Mouse (Mus musculus) spleen, postnatal 14 days (tissue): ENCODE measurements around the gene Nemp2.

ENCODE experiments used
- DNase-seq, 2 experiments: peaks; one replicate each; pipeline ENCODE4 v3.0.0; 2021 to 2022; ENCODE audit warnings: low spot score in 2 of 2

Gene Nemp2

GRCm38 (mm10) chr1:52630248-52630936 is at the start of gene Nemp2:
Nemp2 (plus strand) TSS chr1:52630703.
- peak; percentile 89 to 92 for DNase-seq

GRCm38 (mm10) chr1:52581744-52582143 is 48.8 kb upstream of the Nemp2 start:
- no peak for DNase-seq

- no peak for DNase-seq
These were observed 47.6 kb upstream of the Nemp2 start for GRCm38 (mm10) chr1:52582866-52583265.

GRCm38 (mm10) chr1:52596982-52597646 is 33.4 kb upstream of the Nemp2 start:
- no peak for DNase-seq

GRCm38 (mm10) chr1:52597761-52598160 is 32.7 kb upstream of the Nemp2 start:
- peak; percentile 29 to 34 for DNase-seq

DNA sequence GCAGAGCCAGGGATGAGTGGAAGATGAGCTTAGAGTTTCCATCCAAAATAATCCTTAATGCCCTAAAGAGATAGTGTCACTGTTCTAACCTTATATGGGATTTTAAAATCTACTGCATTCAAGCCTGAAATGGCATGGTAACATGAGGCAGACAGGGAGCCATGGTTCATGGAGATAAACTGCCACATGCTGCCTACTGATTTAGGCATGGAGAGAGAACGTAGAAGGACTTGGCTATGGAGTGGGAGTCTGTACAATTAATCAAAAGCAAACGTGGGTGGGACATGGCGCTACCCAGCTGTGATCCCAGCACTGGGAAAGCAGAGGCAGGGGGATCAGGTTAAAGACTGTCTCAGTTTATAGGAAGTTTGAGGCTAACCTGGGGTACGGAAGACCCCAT is 32.1 kb upstream of the Nemp2 start:
- DNase-seq, result no peak

- DNase-seq, result no peak
These were observed 29.0 kb upstream of the Nemp2 start for GRCm38 (mm10) chr1:52601496-52601895.

DNA sequence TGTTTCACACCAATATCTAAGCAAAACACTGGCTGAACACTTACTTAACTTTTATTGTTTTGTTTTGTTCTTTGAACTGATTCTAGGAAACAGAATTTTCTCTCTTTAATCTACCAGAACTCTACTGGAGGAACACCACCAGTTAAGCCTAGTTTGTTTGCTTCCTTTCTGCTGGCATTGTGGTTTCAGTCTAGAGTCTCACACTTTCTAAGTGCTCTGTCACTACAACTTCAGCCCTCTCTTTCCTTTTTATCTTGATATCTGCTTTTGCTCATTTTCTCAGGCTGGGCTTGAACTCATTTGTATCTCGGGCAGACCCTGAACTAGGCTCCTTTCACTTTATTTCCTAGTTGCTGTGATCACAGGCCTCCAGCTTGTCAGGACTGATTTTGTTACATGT is 22.8 kb upstream of the Nemp2 start:
- DNase-seq, result no peak

- no peak for DNase-seq
These were observed 22.0 kb upstream of the Nemp2 start for GRCm38 (mm10) chr1:52608486-52608885.

- DNase-seq, result no peak
These were observed 12.3 kb upstream of the Nemp2 start for GRCm38 (mm10) chr1:52618217-52618616.

DNA sequence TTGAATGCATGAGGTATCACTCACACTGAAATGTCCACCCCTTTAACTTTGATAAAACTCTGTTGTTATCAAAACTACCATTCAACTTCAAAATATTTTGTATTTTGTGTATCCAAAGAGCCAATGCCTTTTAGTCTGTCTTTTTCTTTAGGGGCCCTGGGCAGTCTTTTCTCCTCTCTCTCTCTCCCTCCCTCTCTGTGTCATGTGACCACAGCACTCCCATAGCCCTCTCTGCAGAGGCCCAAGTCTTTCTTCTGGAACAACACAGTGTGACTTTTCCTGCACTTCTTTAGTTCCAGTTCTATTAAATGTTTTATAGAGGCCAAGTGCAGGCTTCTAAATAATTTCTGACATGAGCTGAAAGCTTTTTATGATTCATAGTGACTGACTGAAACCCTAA is 10.1 kb upstream of the Nemp2 start:
- no peak for DNase-seq

- DNase-seq, result no peak
These were observed 415 bp downstream of the Nemp2 start for GRCm38 (mm10) chr1:52630937-52631299.

DNA sequence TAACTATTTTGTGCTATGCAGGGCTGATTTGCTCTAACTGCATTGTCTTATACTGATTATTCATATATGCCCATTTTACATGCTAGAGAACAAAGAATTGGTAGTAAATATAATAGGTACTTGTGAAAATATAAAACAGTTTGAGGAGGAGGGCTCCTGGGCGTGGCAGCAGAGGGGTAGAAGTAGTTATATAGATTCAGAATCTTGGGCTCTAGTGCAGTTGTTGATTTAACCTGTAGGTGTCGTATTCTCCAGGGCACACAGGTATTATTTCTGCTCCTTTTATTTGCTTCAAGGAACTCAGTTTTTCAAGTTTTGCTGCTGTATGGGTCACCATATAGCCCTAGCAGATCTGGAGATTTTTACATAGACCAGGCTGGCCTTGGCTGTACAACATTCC is 1.1 kb downstream of the Nemp2 start:
- no peak for DNase-seq

GRCm38 (mm10) chr1:52634251-52634650 is 3.7 kb downstream of the Nemp2 start:
- DNase-seq, result no peak

DNA sequence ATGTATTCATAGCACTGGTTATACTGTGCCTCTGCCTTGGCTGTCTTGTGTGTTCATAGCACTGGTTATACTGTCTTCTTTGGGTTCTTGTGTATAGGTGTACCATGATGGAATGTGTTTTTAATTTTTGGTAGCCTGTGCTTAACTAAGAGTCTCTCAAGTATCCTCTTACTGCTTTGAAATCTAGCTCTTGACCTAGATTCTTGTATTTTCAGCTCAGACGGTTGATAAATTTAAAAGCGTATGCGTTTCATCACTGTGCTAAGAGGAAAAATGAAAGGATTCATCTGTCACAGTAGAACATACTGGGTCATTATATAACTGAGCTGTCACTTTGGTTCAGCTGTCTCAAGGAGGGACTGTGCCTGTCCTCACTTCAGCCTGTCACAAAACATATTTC is 5.4 kb downstream of the Nemp2 start:
- DNase-seq, result no peak

- no peak for DNase-seq
These were observed 7.6 kb downstream of the Nemp2 start for GRCm38 (mm10) chr1:52638101-52638500.

DNA sequence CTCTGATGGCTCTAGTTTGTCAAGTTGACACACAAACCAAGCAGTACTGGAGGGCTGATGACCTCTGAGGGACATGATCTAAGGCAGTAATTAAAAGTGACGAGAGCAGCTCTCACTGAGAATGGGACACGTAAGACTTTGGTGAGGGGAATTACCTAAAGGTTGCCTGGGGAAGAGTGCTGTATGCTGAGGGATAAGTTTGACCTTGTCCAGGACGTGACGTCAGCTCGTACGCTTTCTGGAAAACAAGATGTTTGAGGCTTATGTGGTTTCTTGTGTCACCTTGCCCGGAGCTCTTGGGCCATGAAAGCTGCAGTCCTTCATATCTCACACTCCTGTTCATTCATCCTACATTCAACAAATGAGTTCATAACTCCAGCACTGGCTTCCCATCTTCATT is 8.6 kb downstream of the Nemp2 start:
- no peak for DNase-seq

DNA sequence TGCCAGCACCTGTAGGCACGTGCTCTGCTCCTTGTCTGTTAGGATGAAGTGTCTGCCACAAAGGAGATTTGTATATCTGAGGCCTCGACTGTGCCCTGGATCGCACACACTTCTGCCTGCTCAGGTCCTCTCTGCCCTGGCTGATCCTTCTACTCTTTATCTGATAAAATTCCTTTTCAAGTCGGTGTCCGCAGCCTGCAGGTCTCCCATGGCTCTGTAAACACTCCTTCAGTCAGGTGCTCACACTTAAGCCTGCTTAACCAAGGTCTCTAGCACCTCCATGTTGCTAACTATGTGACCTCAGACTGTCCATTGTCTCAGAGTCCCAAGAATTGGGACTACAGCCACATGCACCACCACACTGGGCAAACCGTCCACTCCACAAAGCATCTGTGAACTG is 9.8 kb downstream of the Nemp2 start:
- no peak for DNase-seq

DNA sequence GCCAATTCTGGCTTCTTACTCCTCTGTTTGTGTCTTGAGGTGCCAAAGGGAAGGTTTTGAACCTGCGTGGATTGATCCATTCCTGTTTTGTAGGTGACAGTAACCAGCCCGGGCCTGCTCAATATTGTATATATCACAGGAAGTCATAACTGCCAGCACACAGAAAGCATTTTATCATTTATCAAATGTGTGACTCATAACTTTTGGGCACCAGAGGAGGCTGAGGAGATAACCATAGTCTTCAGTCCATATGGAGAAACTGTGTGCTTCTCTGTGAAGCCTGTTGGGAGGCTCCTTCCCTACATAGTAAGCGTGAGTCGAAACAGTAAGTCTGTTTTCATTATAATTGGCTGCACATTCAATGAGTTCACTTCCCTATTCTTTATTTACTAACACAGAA is 10.2 kb downstream of the Nemp2 start:
- DNase-seq, result no peak

DNA sequence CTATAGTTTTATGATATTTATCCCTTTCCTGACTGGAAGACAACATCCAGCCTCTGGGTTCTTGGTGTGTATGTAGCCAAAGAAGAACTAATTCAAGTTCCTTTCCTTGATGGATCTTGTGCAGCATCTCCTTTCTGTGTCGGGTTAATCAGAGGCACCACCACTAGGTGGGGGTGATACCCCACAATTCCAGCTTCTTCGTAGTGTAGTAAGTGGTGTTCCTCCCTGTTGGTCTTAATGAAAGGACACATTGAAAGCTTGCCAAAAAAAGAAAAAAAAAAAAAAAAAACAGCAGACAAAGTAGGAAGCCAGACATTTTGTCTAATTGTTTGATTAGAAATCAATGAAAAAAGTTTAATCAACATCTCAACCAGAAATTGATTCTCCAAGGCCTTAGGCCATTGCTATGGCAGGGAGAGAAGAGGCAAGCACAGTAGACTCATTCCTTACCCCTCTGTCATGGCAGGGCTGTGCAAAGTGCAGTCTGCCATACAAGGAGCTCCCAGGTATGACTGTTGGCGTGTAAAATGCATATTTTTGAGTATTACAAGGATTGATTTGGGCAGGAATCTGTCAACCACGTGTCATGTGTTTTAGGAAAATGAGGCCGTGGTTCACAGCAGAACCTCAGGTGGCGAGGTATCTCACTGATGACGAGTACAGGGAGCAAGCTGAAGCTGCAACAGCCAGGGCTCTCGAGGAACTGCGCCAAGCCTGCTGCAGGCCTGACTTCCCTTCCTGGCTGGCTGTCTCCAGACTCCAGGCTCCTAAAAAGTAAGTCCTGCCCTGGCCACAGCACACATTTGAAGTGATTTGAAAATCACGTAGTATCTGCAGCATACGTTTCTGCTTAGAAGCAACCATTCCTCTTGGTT is 17.9 kb downstream of the Nemp2 start:
- DNase-seq, result peak; percentile 20 to 55

DNA sequence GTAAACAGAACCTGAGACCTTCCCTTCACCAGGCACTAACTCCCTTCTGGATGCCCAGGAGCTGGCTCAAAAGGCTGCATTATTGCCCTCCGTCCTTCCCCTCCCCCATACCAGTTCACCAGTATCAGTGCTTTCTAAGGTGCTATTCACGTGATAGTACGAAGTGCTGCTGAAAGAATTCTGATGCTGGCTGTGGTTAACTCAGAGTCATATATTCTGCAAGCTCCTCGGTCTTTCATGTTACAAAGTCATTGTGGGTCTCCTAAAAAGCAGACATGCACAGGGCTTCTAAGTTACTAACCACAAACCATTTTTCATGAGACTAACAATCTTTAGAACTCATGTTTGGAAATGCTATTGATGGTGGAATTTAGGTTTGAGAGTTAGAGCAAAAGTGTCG is 19.6 kb downstream of the Nemp2 start:
- DNase-seq, result no peak

- no peak for DNase-seq
These were observed 22.2 kb downstream of the Nemp2 start for GRCm38 (mm10) chr1:52652601-52653253.
